Mouse (Mus musculus): ENCODE results near the gene Serpinb11.

The Serpinb11 gene

DNA sequence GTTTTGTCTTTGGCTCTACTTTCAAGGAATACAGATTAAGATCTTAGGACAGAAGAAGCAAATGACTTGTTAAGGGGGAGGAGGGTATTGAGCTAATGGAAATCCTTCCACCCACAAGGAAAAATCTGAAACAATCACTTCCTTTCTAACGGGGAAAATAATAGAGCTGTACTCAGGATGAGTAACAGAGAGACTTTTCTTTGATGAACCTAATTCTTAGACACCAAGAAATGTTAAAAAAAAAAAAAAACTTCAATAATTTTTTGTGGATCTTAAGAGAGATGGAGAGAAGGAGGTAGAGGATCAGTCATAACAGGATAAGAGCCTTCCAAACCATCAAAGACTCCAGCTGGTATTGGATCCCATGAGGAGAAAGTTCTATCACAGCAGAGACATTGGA, at the start of gene Serpinb11:
TSS of gene Serpinb11 (plus strand) at position 301 of the 400 bp plus-strand sequence.
- no peak for DNase-seq (ENCODE audit: low read depth, low spot score)

DNA sequence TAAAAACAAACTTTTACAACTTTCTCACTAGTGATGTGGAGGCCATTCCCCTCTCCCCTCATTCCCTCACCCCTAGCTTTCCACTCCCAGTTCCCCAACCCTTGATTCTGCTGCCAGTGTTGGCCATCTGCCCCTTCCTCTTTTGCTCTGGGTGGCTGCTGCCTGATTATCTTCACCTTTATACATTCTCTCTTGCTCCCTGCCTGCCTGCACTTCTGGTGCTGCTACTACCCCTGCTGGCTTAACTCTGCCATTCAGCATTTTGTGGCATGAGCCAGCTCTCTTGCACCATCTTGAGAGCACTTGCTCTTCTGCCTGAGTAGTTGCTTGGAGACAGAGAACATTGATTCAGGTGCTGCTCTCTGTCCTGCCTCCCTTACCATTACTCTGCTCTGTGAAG, 15.0 kb upstream of the Serpinb11 start:
- no peak for DNase-seq (ENCODE audit: low read depth, low spot score)

DNA sequence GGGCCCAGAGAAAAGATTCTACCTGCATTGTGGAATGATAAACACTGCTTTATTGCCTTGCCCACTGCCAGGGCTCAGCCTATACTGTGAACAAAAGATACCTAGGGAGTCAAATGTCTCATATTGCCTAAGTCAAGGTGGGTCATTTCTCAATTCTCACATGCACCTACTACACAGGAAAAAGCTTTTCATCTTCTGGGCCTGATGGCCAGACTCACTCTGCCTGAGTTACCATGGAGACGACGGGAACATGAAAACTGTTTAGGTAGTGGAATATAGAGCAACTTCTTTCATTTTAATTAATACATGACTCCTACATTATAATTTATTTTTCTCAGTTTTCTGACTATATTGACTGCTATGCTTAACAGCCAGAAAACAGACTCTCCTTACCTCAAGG, 14.2 kb upstream of the Serpinb11 start:
- DNase-seq (ENCODE audit: low read depth, low spot score): no peak

DNA sequence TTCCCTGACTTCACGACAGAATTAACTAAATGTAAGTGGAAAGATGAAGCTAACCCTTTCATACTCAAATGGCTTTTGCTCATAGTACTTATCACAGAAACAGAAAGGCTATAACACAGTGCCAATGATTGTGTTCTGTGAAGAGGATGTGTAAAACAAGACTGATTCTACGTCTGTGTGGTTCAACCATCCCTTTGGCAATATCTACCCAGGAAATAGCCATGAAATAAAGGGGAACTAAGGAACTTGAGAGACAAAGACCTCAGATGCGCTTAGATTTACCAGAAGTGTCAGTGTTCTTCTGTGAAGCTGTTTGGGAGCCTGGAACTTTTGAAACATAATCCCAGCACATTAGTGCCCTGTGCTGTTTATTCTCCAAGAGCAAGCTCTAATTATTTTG, 10.6 kb upstream of the Serpinb11 start:
- no peak for DNase-seq (ENCODE audit: low read depth, low spot score)

DNA sequence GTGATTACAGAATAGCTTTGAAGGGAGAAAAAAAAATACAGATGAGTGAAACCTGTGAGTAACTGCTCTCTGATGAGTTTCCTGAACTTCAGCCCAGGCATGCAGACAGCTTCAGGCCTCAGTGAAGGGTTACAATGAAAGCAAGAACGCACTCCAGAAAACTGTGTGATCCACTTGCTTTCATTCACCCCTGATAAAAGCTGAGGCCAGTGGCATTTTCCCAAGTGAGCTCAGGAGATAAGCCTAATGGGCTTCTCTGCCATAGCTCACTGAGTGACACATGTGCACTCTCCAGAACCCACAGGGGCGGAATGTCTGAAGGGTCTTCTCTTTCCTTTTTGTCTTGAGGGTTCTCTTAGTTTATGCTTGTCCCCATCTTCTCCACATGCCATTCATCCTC, 9.9 kb upstream of the Serpinb11 start:
- no peak for DNase-seq (ENCODE audit: low read depth, low spot score)

DNA sequence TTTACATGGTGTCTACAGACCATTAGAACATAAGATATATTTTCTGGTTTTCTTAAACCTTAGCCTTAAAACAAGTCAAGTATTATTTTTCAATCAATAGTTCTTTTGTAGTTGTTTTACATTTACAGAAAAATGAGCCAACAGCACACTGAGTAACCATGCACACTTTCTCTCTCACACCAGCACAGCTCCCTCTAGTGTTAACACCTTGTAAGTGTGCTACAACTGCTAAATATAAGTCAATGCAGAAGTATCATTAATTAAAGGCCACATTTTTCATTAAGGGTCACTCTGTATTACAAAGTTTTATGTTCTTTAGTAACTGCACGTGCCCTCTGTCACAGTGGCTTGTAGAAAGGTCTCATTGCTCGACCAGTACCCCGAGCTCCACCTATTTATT, 8.0 kb upstream of the Serpinb11 start:
- no peak for DNase-seq (ENCODE audit: low read depth, low spot score)

DNA sequence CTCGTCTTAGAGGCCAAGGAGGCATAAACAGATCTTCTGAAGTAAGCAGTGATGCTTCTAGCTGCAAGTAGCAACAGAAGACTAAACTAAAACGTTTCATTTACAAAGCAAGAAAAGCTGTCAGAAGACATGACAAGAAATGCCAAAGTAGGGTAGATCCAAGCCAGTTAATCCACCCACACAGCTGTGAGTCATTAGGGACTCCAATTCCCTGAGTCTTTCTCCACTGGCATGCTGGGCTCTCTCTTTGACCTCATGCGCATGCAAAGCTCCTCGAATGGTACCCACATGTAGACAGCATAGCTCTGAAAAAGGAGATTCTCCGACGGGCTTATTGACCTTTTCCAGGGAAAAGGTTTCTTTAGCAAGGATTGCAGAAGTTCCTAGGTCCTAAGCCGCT, 5.0 kb downstream of the Serpinb11 start:
- no peak for DNase-seq (ENCODE audit: low read depth, low spot score)

DNA sequence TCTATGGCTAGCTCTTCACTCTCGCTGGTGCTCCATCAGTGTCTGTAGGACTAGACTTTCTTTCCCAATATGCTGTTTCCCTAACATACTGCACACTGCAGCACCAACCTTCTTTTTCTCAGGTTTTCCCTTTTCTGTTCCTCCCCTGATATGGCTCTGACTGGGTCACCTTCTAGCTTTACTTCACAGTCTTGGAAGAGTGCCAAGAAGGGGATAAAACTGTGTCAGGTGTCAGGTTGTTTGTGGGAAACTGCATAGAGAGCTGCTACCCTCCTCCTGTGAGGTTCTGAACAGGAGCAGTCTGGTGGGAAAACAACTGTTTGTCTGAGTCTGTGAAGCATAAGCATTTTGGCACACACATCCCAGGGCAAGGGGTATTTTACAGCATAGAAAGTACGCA, 7.9 kb downstream of the Serpinb11 start:
- no peak for DNase-seq (ENCODE audit: low read depth, low spot score)

DNA sequence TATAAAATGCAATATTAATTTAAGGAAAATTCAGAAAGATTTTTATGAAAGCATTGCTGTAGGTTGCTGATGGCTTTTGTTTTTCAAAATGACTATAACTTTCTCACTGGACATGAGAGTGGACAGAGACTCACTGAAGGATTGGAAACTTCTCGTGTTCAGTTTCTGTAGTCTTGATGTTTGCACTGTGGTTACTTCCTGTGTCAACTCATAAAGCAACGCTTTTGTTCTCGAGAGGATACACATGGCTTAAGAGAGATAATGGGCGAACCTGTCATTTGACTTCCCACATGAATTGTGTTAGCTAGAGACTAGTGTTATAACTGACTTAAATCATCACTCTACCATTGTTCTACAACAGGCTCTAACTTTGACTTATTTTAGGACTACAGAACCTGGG, 16.0 kb downstream of the Serpinb11 start:
- DNase-seq (ENCODE audit: low read depth, low spot score): no peak

DNA sequence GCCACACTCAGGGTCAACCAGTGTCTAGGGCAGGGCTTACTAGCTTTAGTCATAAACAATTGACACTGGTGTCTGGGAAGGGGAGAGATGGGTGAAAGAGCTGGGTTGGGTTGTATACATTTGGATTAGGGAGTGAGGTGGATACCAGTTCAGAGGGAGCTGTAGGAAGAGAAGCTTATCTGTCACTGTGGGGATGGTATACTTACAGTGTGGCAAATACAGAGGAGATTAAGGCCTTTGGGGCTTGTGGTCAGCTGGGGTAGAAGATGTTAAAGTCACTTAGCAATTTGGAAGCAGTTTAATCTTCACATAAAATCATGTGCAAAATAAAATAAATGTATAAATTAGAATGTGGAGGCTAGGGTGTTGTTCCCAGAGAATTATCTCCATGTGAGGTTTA, 17.4 kb downstream of the Serpinb11 start:
- DNase-seq (ENCODE audit: low read depth, low spot score): no peak

DNA sequence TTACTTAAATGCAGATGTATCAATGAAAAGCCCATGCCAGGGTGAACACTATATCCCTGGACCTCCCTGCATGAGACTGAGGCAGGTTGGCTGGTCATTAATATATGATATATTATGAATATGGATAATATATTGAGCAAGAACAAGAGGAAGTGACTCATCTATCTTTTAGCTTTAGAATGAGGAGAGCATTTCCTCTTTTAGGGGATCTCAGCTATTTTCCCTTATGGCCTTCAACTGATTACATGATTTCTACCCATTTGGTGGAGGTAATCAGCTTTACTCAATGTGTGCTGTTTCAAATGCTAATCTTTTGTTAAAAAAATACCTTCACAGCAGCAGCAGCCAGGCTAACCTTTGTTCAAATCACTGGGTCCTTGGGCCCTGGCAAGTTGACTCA, 20.5 kb downstream of the Serpinb11 start:
- no peak for DNase-seq (ENCODE audit: low read depth, low spot score)

DNA sequence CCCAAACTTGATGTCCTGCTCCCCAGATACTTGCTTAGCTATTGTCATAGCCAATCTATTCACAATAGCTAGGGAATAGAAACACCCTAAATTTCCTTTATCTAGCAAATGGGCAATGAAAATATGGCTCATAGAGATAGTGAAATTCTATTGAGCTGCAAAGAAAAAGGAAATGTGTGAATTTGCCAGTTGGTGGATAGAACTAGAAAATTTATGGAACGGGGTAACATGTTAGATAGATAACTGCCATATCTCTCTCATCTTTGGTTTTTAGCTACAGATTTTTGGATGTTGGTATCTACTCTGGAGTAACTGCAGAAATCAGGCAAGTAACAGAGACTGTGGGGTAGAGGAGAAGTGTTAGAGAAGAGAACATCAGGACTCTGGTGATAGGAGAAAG, 21.4 kb downstream of the Serpinb11 start:
- DNase-seq (ENCODE audit: low read depth, low spot score): no peak

DNA sequence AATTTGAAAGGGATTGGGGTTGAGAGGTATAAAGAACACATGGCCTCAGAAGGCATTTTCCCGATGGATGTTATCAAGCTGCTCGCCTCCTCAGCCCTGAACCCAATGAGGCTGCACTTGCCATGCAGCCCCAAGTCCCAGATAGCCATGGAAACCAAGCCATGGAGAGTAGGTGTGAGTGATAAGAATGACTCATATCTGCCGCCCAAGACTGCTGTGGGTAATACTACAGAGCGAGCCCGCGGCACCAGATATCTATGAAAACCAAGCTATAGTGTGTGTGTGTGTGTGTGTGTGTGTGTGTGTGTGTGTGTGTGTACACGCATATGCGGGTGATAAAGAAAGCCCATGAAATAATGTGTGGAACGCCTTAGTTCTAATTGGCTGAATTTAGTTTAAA, 23.5 kb downstream of the Serpinb11 start:
- no peak for DNase-seq (ENCODE audit: low read depth, low spot score)

DNA sequence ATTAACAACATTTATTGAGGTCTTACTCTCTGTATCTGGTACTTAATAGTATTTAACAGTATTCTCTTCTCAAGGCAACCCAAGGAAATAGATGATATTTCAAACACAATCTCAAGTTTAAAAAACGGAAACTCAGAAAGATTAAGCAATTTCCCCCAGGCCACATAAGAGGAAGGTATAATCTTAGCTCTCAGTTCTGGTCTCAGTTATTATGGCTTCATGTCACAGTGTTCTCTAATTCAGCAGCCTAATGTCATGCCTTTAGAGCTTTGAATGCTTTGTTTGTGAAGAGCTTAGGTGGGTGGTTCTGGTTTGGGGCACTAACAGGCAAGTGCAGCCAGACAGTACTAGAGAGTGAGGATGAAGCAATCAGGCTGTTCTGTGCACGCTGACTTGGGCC, 28.8 kb downstream of the Serpinb11 start:
- no peak for DNase-seq (ENCODE audit: low read depth, low spot score)

DNA sequence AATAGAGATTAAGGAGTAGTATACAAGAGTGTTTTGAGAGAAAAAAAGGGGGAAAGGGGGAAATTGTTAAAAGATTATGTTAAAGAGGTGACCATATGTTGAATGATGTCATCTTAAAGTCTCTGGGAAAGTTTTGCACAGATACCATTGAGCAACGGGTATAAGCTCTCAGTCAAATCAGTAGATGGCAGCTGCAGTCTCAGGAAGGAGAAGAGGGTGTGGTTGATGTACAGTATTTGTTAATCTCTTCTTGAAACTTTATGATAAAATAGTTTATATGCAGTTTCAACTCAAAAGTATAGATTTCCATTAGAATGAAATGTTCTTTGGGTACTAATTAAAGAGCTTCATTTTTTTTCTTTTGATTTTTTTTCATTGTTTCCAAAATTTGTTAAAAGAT, 36.5 kb downstream of the Serpinb11 start:
- DNase-seq (ENCODE audit: low read depth, low spot score): no peak

DNA sequence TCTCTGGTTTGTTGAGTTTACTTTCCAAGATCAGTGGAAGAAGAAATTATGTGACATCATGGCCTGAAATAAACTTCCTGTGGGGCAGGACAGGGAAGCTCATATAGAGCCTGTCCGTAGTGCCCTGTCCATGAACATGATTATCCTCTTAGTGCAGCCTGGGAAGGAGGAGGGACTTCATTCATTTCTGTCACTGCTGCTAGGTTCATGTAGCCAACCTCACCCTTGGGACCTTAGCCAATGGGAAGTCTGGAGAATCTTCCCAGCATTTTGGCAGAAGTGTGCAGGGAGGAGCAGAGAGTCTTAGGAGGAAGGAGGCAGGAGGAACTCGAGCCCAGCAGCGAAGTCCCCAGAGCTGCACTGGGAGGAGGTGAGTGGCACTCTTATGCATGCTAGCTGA, 38.4 kb downstream of the Serpinb11 start, which contains the start of gene Serpinb7:
TSS of gene Serpinb7 (plus strand) at position 301 of the 400 bp plus-strand sequence.
- DNase-seq (ENCODE audit: low read depth, low spot score): no peak

DNA sequence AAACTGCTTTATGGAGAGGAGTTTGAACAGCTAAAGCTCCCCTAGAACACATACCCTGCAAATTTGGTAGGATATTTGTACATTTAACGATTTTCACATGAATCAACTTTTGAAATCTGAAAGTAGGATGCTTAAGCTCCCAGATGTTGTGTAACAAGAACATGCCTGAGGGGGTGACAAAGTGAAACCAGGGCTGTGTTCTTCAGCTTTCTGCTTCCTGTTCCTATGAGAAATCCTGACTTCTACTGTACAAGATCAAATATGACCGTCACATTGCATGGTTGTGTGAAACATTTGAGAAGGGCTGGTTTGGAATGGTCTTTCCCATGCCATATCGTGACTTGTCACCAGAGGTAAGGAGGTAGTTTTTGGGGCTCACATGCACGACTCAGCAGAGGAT, 41.1 kb downstream of the Serpinb11 start:
- DNase-seq (ENCODE audit: low read depth, low spot score): no peak

DNA sequence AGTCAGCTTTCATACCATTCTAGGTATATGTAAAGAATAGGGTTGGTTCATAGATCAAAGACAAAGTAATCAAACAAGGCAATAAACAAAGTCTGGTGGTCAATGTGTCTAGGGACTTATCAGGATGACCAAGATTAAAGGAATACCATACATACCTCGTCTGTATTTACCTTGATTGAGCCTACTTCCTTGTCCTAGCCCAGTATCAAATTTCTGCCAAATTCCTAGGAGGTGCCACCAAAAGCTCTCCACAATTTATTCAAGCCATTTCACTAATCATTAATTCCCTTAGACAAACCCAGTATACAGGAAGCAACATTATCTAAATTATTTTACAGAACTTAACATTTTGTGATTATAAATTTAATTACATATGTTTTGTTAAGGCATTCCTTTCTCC, 53.7 kb downstream of the Serpinb11 start:
- DNase-seq (ENCODE audit: low read depth, low spot score): no peak

DNA sequence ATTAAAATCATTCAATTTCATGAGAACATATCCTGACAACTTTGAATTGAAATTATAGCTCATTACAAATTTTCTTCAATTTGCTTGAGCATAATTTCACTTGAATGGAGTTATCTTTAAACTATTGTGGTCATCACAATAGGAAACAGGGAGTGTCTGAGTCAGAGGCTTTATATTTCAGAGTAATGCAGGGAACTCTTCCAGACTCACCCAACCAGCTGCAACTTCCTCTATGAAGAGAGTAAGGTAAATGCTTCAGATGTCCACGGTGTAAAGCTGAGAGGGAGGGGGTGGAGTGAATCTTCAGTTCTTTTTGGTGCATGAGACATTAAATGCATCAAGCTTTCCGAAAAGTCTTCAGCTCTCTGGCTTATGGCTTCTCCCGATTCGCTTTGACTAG, 61.5 kb downstream of the Serpinb11 start:
- DNase-seq (ENCODE audit: low read depth, low spot score): no peak
